Mouse (Mus musculus): Measurements from ENCODE around the gene Adam8.

The Adam8 gene

DNA sequence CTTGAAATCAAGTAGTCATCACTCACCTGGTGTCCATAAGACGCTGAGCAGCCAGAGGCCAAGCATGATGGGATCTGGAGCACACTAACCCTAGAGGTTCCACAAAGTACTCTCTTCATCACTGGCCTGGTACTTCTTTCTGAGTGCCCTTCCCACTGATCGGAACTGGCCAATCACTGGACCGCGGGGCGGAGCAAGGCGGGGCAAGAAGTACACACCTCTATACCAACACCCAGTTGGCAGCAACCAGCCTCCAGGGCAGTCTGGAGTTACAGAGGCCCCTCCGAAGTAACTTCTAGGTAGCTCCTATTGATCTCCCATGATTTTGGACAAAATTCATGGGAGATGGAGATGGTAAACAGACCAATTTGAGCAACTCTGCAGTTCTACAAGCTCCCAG, at the start of gene Adam8:
Adam8 (minus strand) TSS at position 157 of the 400 bp plus-strand sequence.
- no peak for DNase-seq (ENCODE audit: low read depth in 2 of 2, low spot score in 2 of 2)

DNA sequence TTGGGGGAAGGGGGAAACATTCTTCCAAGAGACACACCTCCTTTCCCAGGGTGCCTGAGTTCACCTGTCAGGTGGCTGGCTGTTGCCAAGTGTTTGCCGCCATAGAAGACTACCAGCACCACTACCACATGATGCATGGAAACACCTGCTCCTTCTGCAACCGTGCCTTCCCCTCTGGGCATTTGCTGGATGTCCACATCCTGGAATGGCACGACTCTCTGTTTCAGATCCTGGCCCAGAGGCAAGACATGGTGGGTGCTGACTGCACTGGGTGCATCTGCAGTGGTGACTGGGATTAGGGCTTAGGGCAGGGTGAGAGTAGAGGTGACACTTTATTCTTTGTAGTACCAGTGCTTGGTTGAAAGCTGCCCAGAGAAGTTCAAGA, 44.8 kb upstream of the Adam8 start:
- no peak for DNase-seq (ENCODE audit: low read depth in 2 of 2, low spot score in 2 of 2)

DNA sequence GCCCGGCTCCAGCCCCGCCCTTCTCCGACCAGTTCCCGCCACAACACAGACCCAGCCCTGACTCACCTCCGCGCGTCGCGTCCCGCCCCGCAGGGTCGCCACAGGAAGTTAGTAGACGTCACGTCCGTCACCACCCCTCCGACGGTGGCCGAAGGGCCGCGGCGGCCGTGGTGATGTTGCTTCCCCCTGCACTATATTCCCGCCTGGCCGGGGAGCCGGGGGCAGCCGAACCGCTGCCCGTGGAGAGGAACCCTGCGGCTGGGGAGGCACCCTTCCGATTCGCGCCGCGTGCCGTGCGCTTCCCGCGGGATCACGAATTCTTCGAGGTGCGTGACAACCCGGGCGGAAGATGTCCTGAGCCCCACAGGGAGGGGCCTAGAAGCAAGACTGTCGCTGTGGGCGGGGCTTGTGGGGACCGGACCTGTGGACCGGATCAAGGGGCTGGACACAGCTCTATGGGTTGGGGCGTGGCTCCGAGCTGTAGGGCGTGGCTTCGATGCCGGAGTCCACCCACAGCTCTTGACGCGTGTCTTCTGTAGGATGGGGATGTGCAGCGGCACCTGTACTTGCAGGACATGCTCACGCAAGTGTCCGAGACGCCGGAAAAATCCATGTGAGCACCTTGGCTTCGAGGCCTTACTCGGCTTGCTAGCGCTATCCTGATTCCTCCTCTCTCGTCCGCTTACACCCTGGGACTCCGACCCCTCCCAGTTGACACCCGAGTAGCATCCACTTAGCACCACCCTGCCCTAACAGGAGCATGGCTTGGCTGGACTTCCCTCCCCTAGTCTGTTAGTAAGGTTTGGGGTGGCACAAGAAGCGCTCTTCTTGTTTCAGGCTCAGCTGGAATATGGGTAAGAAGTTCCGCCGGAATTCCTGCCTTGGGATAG, 44.2 kb upstream of the Adam8 start, which contains the start of the genes Zfp511 and Tubgcp2:
Zfp511 (plus strand) TSS at position 111 of the 890 bp plus-strand sequence.
Tubgcp2 (minus strand) TSS at position 389 of the 890 bp plus-strand sequence.
- peak; percentile 67 to 75 for DNase-seq (ENCODE audit: low read depth in 2 of 2, low spot score in 2 of 2)

DNA sequence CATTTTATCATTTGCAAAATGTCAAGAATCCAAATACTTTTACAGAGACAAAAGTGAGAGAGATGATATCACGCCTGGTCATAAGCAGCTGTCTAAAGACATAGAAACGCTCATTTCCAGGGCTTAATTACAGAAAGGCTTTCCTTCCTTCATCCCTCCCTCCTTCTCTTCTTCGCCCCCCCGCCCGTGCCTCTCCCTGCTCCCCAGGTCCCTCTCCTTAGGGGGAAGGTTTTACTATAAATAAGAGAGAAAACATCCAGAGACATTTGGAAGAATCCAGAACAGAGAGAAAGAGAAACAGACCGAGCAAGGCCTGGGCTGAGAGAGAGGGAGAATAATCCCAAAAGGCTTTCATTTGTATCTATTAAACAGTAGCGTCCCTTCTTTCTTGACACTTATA, 43.1 kb upstream of the Adam8 start:
- DNase-seq (ENCODE audit: low read depth in 2 of 2, low spot score in 2 of 2) = no peak

DNA sequence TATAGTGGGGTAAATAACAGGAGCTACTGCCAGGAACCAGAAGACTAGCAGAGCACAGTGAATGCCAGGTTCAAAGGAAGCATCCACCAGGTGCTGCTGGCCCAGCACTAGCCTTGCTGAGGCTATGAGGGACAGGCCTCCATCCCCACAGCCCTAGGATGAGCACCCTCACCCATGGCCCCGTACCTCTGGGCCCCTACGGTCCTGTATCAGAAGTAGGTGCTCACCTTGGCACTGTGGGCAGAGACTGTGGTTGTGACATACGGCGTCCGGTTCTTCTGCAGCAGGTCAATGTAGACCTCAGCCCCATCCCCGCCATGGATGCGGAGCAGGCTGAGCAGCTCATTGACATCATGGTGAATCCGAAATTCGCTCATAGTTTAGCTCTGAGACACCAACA, 41.0 kb upstream of the Adam8 start:
- no peak for DNase-seq (ENCODE audit: low read depth in 2 of 2, low spot score in 2 of 2)

DNA sequence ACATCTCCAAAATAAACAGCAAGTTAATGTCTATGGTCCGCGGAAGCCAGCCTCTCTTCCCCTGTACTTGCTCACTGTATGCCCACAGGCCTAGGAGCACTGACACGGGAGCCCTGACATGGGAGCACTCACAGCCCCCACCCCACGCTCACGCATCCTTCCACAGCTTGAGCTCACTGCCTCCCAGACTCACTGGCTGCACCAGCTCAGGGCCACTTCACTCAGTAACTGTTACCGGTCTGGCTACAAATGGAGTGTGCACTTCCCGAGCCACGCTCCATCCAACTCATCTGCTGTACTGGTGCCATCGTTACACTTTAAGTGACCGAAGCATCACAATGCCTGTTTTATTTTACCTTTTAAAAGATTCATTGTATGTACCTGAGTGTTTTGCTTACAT, 40.0 kb upstream of the Adam8 start:
- no peak for DNase-seq (ENCODE audit: low read depth in 2 of 2, low spot score in 2 of 2)

DNA sequence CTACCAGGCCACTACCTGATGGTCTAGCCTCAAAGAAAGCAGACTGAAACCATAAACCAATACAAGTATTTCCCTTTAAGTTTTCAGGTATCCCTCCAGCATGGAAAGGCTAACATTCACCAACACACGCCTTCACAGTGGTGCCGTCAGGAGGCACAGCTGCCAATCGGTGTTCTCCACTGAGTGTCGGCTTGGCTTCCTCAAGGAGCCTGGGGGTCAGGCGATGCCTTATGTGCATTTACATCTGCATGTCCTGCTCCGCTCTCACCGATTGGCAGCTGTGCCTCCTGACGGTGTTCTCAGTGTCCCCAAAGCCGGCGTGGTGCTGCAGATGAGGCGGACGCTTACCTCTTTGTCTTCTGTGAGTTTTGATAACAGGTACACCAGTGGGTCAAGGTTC, 39.4 kb upstream of the Adam8 start:
- DNase-seq (ENCODE audit: low read depth in 2 of 2, low spot score in 2 of 2) = no peak

DNA sequence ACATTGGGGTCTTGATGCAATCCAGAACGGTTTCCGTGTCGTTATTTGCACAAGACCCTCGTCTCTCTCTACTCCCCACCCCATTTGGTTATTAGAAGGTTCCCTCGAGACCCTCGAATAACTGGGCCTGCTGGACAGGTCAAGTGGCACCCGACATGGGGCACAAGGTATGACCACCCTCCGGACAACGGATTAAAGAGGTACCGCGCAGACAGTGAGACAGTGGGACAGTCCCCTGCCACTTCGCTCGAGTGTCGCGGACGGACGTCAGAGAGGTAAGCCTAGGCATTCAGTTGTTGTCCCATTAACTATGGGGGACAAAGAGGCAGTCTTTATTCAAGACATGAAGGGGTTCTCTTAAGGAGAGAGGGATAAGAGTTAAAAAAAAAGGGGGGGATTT, 19.0 kb upstream of the Adam8 start:
- DNase-seq (ENCODE audit: low read depth in 2 of 2, low spot score in 2 of 2) = no peak

DNA sequence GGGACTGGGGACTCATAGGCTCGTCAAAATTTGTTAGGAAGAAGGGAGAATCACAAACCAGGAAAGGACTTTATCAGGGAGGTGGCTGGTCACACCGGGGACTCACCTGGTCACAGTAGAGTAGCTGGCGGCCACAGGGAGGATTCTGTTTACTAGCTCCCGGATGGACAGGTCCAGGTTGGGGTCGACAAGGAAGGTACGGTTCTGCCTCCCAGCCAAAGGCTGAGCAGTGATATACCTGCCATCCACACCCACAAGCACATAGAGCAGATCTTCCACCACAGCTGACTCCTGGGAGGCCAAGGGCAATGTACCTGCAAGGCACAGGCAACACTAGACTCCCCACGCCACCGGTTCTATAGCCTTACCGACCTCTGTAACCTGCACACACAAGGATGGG, 15.4 kb upstream of the Adam8 start:
- peak in 1 of 2 experiments; percentile 0 for DNase-seq (ENCODE audit: low read depth in 2 of 2, low spot score in 2 of 2)

DNA sequence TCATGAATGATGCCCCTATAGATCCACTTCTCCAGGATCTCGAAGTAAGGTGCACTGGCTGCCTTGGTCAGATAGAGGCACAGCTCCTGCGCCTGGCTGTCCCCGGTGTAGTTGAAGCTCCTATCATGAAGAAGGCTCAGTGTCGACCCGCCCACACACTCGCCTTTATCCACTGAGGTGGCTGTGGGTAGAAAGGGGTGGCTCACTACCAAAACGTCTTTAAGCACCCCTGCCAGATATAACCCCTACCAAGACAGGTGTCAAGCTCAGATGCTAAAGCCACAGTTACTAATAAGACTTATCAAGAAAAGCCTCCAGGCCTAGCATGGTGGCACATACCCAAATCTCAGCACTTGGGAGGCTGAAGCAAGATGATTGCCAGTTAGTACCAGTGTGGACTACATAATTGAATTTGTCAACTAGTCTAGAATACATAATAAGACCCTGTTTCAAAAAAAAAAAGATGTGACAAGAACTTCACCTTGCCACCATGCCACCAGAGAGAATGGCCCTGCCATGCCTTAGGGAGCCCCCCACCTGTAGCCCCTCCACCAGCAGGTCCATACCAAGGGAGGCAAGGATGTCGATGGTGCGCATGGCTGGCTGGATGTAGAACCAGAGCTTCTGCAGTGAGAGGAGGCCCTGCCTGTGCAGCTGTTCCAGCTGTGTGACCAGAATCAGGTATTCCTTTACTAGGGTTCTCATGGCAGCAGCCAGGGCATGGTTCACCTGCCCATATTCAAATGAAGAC, 14.7 kb upstream of the Adam8 start:
- DNase-seq (ENCODE audit: low read depth in 2 of 2, low spot score in 2 of 2) = peak in 1 of 2 experiments; percentile 0

DNA sequence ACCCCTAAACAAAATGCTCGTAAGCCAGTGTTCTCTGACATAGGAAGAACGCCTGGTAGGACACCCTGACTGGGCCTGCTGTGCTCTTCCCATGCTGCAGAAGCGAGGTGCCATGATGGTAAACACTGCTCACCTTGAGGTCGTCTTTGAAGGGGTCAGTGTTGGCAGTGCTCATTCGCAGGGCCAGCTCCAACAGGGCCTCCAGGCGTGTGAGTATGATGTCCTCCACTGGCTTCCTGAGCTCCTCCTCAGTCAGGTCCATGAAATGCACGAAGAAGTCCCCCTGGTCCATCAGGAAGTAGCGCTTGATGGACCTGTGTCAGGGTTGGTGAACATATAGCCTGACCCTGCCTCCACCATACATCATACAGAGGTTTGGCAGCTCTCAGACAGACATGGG, 12.3 kb upstream of the Adam8 start:
- DNase-seq (ENCODE audit: low read depth in 2 of 2, low spot score in 2 of 2) = peak in 1 of 2 experiments; percentile 0

DNA sequence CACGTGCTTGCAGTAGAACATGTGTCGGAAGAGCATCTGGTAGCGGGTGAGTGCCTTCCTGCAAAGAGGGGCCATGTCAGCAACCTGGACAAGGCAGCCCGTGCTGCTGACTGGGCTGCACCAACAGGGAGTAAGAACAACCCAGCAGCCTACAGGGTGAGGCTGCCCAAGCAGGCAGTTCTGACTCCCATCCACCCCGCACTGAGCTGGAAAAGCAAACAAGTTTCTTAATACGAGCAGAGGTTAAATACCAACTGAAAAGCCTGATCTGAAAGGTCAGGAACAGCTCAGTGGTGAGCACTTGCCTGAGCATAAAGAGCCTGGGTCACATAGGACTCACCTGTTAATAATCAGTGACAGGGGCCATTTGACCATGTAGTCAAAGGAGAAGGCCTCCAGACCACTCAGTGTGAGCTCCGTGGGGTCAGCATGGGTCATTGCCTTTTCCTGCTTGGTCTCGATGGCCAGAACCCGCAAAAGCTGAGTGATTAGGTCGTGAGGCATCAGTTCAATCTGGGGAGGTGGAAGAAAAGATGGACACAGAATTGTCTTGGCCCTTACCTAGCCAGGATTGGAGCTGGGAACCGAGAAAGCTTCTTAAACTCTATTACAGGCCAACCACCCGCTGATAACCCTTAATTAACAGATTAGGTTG, 8.9 kb upstream of the Adam8 start:
- peak in 1 of 2 experiments; percentile 0 for DNase-seq (ENCODE audit: low read depth in 2 of 2, low spot score in 2 of 2)

DNA sequence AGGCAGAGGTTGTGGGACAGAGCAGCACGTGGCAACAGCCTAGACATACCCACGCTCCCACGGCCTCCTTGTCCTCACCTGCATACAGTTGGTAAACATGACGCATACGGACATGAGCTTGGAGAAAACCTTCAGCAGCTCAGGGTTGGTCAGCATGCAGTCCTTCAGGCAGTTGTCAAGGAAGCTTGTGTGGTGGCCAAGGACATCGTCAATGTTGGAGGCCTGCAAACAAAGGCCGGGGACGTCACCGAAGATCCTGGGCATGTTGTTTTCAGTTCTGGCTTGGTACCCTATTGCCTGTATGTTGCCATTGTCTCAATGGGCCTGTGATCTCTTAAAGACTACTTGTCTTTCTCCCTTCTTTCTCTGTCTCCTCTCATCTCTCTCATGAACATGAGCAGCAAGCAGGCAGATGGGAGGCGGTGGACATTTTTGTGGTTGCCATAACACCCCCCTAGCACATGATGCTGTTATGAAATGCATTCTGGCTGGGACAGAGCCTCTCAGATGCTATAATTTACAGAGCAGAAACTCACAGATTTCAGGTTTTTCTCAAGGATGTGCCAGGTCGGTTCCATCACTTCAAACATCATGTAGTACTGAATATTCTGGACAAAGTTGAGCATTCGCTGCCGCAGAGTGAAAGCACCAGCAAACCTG, 6.5 kb upstream of the Adam8 start:
- no peak for DNase-seq (ENCODE audit: low read depth in 2 of 2, low spot score in 2 of 2)

DNA sequence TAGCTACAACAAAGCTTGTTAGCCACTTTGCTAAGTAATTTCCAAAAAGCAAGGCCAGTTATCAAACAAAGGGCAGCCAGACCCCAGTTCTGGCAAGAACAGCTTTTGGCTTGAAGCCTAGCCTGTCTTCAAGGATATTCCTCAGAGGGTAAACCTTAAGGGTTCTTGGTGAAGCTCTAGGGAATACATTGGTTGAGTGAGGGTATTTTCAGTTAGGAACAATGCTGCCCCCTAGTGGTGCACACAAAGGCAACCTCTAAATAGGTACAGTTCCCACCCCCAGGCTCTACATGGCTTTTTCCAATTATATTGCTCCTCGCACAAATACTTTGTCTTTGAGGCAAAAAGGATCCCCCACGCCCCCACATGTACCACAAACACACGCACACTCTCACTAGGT, 2.3 kb upstream of the Adam8 start:
- DNase-seq (ENCODE audit: low read depth in 2 of 2, low spot score in 2 of 2) = peak; percentile 48 to 50

DNA sequence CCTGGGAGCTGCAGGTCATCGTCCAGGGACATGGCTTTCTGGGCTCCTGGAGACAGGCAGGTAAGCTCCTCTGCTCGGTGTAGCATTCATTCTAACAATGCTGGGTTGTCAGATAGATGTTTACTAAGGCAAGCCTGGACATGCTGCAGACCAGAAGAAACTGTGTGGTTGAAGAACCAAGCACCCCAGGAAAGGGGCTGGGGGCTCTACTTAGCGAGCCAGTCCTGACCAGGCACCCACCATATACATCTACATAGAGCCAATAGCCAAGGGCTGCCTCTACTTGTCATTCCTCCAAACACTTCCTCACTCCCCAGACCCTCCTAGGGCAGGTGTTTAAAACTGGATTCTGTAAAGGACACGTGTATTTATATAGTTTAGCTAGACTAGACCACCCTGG, 1.8 kb upstream of the Adam8 start:
- no peak for DNase-seq (ENCODE audit: low read depth in 2 of 2, low spot score in 2 of 2)

DNA sequence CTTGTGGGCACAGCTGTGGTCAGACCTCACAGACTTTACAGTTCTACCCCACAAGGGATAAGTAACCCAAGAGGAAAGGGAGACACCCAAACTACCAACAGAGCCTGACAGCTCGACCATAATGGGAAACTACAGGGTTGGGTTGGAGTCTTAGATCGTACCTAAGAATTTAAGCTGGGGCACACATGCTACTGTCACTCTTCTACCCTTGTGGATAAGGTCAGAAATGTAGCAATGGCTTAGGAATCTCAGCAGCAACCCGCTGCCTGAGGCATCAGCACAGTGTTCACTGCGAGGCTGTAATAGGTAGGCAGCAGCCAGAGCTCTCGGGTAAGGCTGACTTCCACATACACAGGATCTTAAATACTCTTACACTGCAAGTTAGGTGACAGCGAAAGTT, 1.2 kb upstream of the Adam8 start:
- no peak for DNase-seq (ENCODE audit: low read depth in 2 of 2, low spot score in 2 of 2)

DNA sequence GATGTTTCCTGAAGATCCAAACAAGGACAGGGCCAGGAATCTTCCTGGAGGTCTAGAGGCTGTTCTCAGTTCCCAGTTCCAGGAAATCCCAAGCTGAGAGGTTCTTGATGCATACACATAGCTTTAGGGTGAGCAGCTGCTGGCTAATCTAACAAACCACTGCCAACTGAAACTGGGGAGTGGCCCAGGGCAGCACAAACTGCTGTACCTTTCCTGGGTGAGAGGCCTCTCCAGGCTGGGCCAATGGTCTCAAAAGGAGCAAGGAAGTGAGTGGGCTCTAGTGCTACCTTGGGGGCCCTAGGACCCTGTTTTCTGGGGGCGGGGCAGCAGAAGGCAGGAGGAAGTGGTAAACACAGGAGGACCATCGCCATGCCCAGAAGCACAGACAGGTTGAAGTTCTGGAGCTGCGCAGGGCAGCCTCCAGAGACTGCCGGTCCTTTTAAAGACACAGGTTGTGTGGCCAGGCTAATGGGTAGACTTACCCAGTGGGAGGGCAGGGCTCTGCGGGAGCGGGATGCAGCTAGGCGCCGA, 1.4 kb downstream of the Adam8 start:
- no peak for DNase-seq (ENCODE audit: low read depth in 2 of 2, low spot score in 2 of 2)

DNA sequence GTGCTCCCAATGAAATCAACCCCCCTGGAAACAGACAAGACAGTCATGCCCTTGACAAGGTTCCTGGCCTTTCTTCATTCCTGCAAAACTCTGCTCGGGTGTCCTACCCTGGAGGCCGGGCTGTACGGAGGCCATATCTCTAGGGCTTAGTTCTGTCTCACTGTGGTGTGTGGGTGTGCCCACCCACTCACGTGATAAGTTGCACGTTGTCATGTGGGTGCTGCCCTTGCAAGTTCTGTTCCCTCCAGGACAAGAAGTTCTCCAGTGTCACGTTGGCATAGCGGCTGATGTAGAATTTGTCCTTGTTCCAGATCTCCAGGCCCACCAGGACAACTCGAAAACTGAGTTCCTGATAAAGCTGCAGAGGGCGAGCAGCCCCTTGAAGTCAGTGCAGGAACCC, 4.1 kb downstream of the Adam8 start:
- DNase-seq (ENCODE audit: low read depth in 2 of 2, low spot score in 2 of 2) = no peak

DNA sequence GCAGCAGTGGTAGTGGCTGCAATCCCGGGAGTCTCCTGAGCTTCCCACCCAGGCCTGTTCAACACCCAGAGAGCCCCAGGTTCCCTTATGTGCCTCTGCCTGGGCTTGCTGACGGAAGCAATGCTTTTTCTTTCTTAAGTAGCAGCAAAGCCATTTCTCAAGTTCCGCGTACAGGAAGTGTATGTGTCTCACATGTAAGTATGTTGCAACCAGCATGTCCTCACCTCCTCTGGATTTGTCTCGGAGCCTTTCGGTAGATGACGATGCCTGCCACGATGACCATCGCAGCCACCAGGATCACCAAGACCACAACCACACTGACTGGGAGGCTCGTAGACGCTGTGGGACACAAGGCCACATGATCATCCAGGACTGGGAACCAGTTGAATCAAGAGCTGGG, 7.9 kb downstream of the Adam8 start:
- no peak for DNase-seq (ENCODE audit: low read depth in 2 of 2, low spot score in 2 of 2)

DNA sequence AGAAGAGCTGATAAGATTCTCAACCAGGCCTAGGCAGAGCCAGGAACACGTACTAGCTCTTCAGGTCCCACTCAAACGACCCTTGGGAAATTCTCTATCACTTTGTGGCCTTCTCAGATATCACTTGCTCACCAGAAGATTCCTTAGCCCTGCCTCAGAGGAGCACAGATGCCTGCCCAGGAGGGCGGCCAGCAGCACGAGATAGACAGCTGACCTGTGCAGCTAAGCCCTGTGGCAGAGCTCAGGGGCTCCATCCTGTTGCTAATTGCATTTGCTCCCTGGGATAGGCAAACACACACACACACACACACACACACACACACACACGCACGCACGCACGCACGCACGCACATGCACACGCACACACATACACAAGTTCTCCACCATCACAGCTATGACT, 10.3 kb downstream of the Adam8 start:
- no peak for DNase-seq (ENCODE audit: low read depth in 2 of 2, low spot score in 2 of 2)

DNA sequence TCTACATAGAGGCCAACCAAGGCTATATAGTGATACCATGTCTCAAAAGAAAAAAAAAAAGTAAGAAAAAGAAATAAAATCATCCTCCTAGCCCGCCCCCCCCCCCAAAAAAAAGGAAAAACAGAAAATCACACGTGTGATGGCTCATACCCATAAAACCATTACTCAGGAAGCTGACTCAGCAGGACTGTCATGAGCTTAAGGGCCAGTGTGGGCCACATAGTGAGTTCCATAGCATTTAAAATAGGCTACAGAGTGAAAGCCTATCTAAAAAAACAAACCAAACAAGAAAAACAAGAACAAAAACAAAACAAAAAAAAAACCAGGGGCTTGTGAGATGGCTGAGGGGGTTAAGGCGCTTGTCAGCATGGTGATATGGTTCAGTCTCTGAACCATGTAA, 11.6 kb downstream of the Adam8 start:
- DNase-seq (ENCODE audit: low read depth in 2 of 2, low spot score in 2 of 2) = no peak

Data from CD8-positive naive resting alpha-beta T cell, adult 2 months (primary cell).